Mouse (Mus musculus) MEL (cell line): Measurements from ENCODE around the gene Rala. TPM values are rescaled to one million over a fixed set of nuclear protein-coding genes. Genes with fewer than 3 reads are reported as not detected.

ENCODE experiments used
- DNase-seq: peaks from one replicate; pipeline ENCODE4 v3.0.0; 2011; ENCODE audit warnings: low read depth, low spot score
- H3K27ac ChIP-seq: 2 replicates; pipeline ENCODE4 v1.5.1; 2012; ENCODE audit warnings: low read depth, mild to moderate bottlenecking, control low read depth, low read length, moderate library complexity; ENCODE audit not compliant: control insufficient read depth
- H3K27me3 ChIP-seq, 2 experiments: fragments of 150-350 bp in 1 of 2; sonication (generic) in 1 of 2; 2 replicates each; pipeline ENCODE4 v1.6.1; 2012; ENCODE audit warnings: low read length in 2 of 2, mild to moderate bottlenecking in 2 of 2, improper control_type of control experiment in 1 of 2, moderate library complexity in 1 of 2; ENCODE audit not compliant: insufficient read depth in 2 of 2, control insufficient read depth in 1 of 2
- H3K36me3 ChIP-seq, 2 experiments: 2 replicates each; pipeline ENCODE4 v1.6.1; 2012 to 2014; ENCODE audit warnings: low read length in 2 of 2, improper control_type of control experiment in 1 of 2, inconsistent platforms in 1 of 2, mild to moderate bottlenecking in 1 of 2; ENCODE audit not compliant: insufficient read depth in 2 of 2, control insufficient read depth in 1 of 2
- H3K4me1 ChIP-seq, 2 experiments: fragments of 150-350 bp in 1 of 2; sonication (generic) in 1 of 2; 2 replicates each; pipeline ENCODE4 v1.6.1; 2012; ENCODE audit warnings: low read length in 2 of 2, improper control_type of control experiment in 1 of 2, mild to moderate bottlenecking in 1 of 2; ENCODE audit not compliant: insufficient read depth in 2 of 2, control insufficient read depth in 1 of 2
- H3K4me3 ChIP-seq, 2 experiments: fragments of 150-350 bp in 1 of 2; sonication (generic) in 1 of 2; 2 replicates each; pipeline ENCODE4 v1.5.1; 2012; ENCODE audit warnings: low read depth in 2 of 2, low read length in 2 of 2, mild to moderate bottlenecking in 2 of 2, moderate library complexity in 2 of 2, control low read depth in 1 of 2, improper control_type of control experiment in 1 of 2; ENCODE audit not compliant: control insufficient read depth in 1 of 2, insufficient read depth in 1 of 2
- H3K79me2 ChIP-seq: 2 replicates; pipeline ENCODE4 v1.6.1; 2012; ENCODE audit warnings: mild to moderate bottlenecking, low read length, moderate library complexity; ENCODE audit not compliant: control insufficient read depth, poor library complexity, insufficient read depth
- H3K9ac ChIP-seq: 2 replicates; pipeline ENCODE4 v1.6.1; 2012; ENCODE audit warnings: low read depth, mild to moderate bottlenecking, control low read depth, low read length, moderate library complexity; ENCODE audit not compliant: control insufficient read depth, poor library complexity, severe bottlenecking
- H3K9me3 ChIP-seq: fragments of 150-350 bp; sonication (generic); replicated peaks from 2 replicates; pipeline ENCODE4 v1.6.1; 2012; ENCODE audit warnings: mild to moderate bottlenecking, low read length, improper control_type of control experiment, moderate library complexity; ENCODE audit not compliant: insufficient read depth
- BHLHE40 ChIP-seq: IDR thresholded peaks from 2 replicates; pipeline ENCODE4 v1.6.1; 2012; ENCODE audit warnings: low read depth, mild to moderate bottlenecking, inconsistent platforms, low read length, improper control_type of control experiment, borderline replicate concordance
- E2F4 ChIP-seq: IDR thresholded peaks from 2 replicates; pipeline ENCODE4 v1.6.1; 2011; ENCODE audit warnings: low read depth, low read length, improper control_type of control experiment, borderline replicate concordance
- ELF1 ChIP-seq: IDR thresholded peaks from 2 replicates; pipeline ENCODE4 v1.6.1; 2014; ENCODE audit warnings: low read depth, mild to moderate bottlenecking, inconsistent platforms, low read length, improper control_type of control experiment, moderate library complexity
- EP300 ChIP-seq, 2 experiments: IDR thresholded peaks; 2 replicates each; pipeline ENCODE4 v1.6.1; 2011; ENCODE audit warnings: improper control_type of control experiment in 2 of 2, low read length in 2 of 2, low read depth in 1 of 2, mild to moderate bottlenecking in 1 of 2
- GABPA ChIP-seq: IDR thresholded peaks from 2 replicates; pipeline ENCODE4 v1.6.1; 2012; ENCODE audit warnings: low read depth, mild to moderate bottlenecking, inconsistent platforms, low read length, improper control_type of control experiment, moderate library complexity
- GATA1 ChIP-seq: IDR thresholded peaks from 2 replicates; pipeline ENCODE4 v1.6.1; 2011; ENCODE audit warnings: low read depth, low read length, improper control_type of control experiment
- JUND ChIP-seq: IDR thresholded peaks from 2 replicates; pipeline ENCODE4 v1.6.1; 2011; ENCODE audit warnings: low read depth, mild to moderate bottlenecking, improper control_type of control experiment, low read length
- KAT2A ChIP-seq: conservative IDR thresholded peaks from 2 replicates; pipeline ENCODE4 v1.6.1; 2012; ENCODE audit warnings: low read depth, low read length, improper control_type of control experiment, inconsistent platforms
- MAX ChIP-seq: IDR thresholded peaks from 2 replicates; pipeline ENCODE4 v1.6.1; 2011; ENCODE audit warnings: low read length, improper control_type of control experiment
- MAZ ChIP-seq: IDR thresholded peaks from 2 replicates; pipeline ENCODE4 v1.6.1; 2012; ENCODE audit warnings: low read depth, mild to moderate bottlenecking, inconsistent platforms, low read length, improper control_type of control experiment
- MYB ChIP-seq: IDR thresholded peaks from 2 replicates; pipeline ENCODE4 v1.6.1; 2011; ENCODE audit warnings: mild to moderate bottlenecking, low read depth, low read length, improper control_type of control experiment
- MYC ChIP-seq: IDR thresholded peaks from 2 replicates; pipeline ENCODE4 v1.6.1; 2011; ENCODE audit warnings: low read depth, mild to moderate bottlenecking, low read length, improper control_type of control experiment, moderate library complexity
- NRF1 ChIP-seq: IDR thresholded peaks from 2 replicates; pipeline ENCODE4 v1.6.1; 2014; ENCODE audit warnings: low read depth, mild to moderate bottlenecking, inconsistent platforms, low read length, improper control_type of control experiment, moderate library complexity; ENCODE audit not compliant: poor library complexity, insufficient read depth, severe bottlenecking
- POLR2A ChIP-seq, 2 experiments: IDR thresholded peaks; 2 replicates each; pipeline ENCODE4 v1.6.1; 2011 to 2012; ENCODE audit warnings: low read length in 2 of 2, mild to moderate bottlenecking in 2 of 2, control low read depth in 1 of 2, improper control_type of control experiment in 1 of 2, low read depth in 1 of 2, moderate library complexity in 1 of 2; ENCODE audit not compliant: control insufficient read depth in 1 of 2, insufficient read depth in 1 of 2, poor library complexity in 1 of 2
- POLR2AphosphoS2 ChIP-seq: IDR thresholded peaks from 2 replicates; pipeline ENCODE4 v1.6.1; 2011; ENCODE audit warnings: low read length, improper control_type of control experiment
- RAD21 ChIP-seq: IDR thresholded peaks from 2 replicates; pipeline ENCODE4 v1.6.1; 2011; ENCODE audit warnings: mild to moderate bottlenecking, low read depth, low read length, improper control_type of control experiment
- RCOR1 ChIP-seq: IDR thresholded peaks from 2 replicates; pipeline ENCODE4 v1.6.1; 2012; ENCODE audit warnings: low read depth, mild to moderate bottlenecking, inconsistent platforms, low read length, improper control_type of control experiment
- SIN3A ChIP-seq: IDR thresholded peaks from 2 replicates; pipeline ENCODE4 v1.6.1; 2012; ENCODE audit warnings: low read length, improper control_type of control experiment, inconsistent platforms
- TAL1 ChIP-seq: IDR thresholded peaks from 2 replicates; pipeline ENCODE4 v1.6.1; 2012; ENCODE audit warnings: mild to moderate bottlenecking, inconsistent platforms, low read length, moderate library complexity, mixed read lengths
- TBP ChIP-seq: IDR thresholded peaks from 2 replicates; pipeline ENCODE4 v1.8.0; 2011; ENCODE audit warnings: low read depth, low read length, improper control_type of control experiment
- USF2 ChIP-seq, 2 experiments: IDR thresholded peaks; 2 replicates each; pipeline ENCODE4 v1.6.1; 2011 to 2012; ENCODE audit warnings: improper control_type of control experiment in 2 of 2, low read length in 2 of 2, borderline replicate concordance in 1 of 2, inconsistent platforms in 1 of 2, low read depth in 1 of 2, mild to moderate bottlenecking in 1 of 2; ENCODE audit not compliant: insufficient read depth in 1 of 2
- ZMIZ1 ChIP-seq: IDR thresholded peaks from 2 replicates; pipeline ENCODE4 v1.6.1; 2012; ENCODE audit warnings: low read depth, mild to moderate bottlenecking, inconsistent platforms, low read length, improper control_type of control experiment, moderate library complexity
- ZNF384 ChIP-seq: IDR thresholded peaks from 2 replicates; pipeline ENCODE4 v1.6.1; 2012; ENCODE audit warnings: low read depth, mild to moderate bottlenecking, inconsistent platforms, low read length, improper control_type of control experiment
- polyA plus RNA-seq, 2 experiments: library from polyadenylated mRNA; stranded (reverse) in 1 of 2; unstranded in 1 of 2; fragments of >175 nt in 1 of 2; fragments of >200 nt in 1 of 2; gene quantifications; 2 replicates each; pipeline versions ENCODE4 v1.2.1 to v1.2.4; 2012; ENCODE audit warnings: low replicate concordance in 2 of 2, low read depth in 1 of 2; ENCODE audit not compliant: insufficient read length in 2 of 2, insufficient read depth in 1 of 2, missing spikeins in 1 of 2
- total RNA-seq: library from RNA; depleted of rRNA; stranded (reverse); fragments of 300-350 nt; gene quantifications from 2 replicates; pipeline ENCODE4 v1.2.3, GENCODE M21; 2012

The Rala gene
- total and polyA plus RNA-seq, 3 experiments = 12.9 to 30.7 TPM; not detected in 1

DNA sequence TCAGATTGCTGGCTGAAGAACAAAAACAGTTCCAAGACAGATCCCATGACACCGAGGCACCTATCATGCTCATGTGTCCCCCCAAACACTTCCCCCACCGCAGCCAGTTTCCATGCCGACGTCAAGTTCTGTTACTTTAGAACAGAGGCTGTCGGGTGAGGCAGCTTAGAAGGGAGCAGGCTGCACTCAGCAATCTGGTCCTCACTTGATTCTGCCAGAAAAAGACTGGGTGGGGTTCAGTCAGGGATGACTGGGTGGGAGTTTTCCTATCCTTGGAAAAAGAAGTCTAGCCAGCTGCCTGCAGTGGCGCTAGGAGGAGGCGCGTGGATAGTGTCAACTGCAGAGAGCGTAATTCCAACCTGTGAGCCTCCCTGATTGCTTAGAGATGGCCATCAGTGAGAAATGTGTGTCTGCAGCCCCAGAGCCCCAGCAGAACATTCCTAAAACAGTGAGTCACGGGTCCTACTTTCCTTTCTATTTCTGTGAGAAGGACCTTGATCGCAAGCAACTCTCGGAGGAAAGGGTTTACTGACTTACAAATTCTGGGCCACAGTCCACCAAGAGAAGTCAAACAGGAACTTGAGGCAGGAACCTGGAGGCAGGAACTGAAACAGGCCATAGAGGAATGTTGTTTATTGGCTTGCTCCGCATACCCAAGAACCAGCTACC is 84.5 kb downstream of the Rala start:
- Histone ChIP-seq H3K27ac (no peak overlapping the region), H3K79me2 (no peaks in the 10 kb centered on the region), H3K9me3 (no peaks in the 10 kb centered on the region), H3K36me3 (no peaks in the 10 kb centered on the region), H3K27me3 (no peaks in the 10 kb centered on the region; a peak in 1 of 4 replicates), H3K9ac (no peak overlapping the region), H3K4me3 (no peak overlapping the region), H3K4me1 (no peaks in the 10 kb centered on the region)
- DNase-seq = no peak
- TF ChIP-seq MYB = no peak
- no peak for TF ChIP-seq NRF1
- no peak for TF ChIP-seq EP300 (IDR thresholded peaks at IDR 0.05; ENCODE audit: low read depth in 1 of 2, low read length in 2 of 2)
- no peak for TF ChIP-seq ZMIZ1
- TF ChIP-seq USF2 (IDR thresholded peaks at IDR 0.05; ENCODE audit: borderline replicate concordance in 1 of 2, insufficient read depth in 1 of 2, low read depth in 1 of 2, low read length in 2 of 2) = no peak
- TF ChIP-seq BHLHE40 = no peak
- no peak for TF ChIP-seq MAZ
- no peak for TF ChIP-seq ZNF384
- no peak for TF ChIP-seq GABPA
- no peak for TF ChIP-seq ELF1
- no peak for TF ChIP-seq POLR2A (IDR thresholded peaks at IDR 0.05; ENCODE audit: control insufficient read depth in 1 of 2, insufficient read depth in 1 of 2, low read depth in 1 of 2, low read length in 2 of 2, poor library complexity in 1 of 2)
- TF ChIP-seq E2F4 = no peak
- no peak for TF ChIP-seq SIN3A
- TF ChIP-seq MYC = no peak
- TF ChIP-seq POLR2AphosphoS2 = no peak
- no peak for TF ChIP-seq TAL1
- TF ChIP-seq KAT2A = no peak
- no peak for TF ChIP-seq RCOR1

DNA sequence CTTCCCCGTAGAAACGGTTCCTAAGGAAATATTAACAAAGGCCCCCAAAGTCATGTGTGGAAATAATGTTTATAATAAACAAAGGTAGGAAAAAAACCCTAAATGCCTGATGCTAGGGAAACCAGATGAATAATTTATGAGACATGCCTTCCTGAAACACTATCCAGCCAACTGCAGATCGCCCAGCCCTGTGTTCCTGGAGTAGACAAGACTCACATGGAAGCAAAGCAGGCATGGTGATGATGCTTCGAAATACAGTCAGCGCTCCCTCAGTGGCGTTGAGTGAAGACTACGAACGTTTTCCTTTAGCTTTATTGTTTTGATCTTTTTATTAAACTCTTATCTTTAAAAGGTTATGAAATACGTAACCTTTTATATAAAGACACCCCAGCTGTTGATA is 87.0 kb downstream of the Rala start:
- Histone ChIP-seq H3K9ac (no peak overlapping the region), H3K4me3 (no peak overlapping the region), H3K79me2 (no peaks in the 10 kb centered on the region), H3K36me3 (no peaks in the 10 kb centered on the region), H3K27ac (no peak overlapping the region), H3K4me1 (no peaks in the 10 kb centered on the region), H3K9me3 (no peaks in the 10 kb centered on the region), H3K27me3 (no peaks in the 10 kb centered on the region; a peak in 1 of 4 replicates)
- DNase-seq = no peak
- TF ChIP-seq JUND (no peak), GATA1 (no peak), POLR2AphosphoS2 (no peak), POLR2A (IDR thresholded peaks at IDR 0.05; ENCODE audit: control insufficient read depth in 1 of 2, insufficient read depth in 1 of 2, low read depth in 1 of 2, low read length in 2 of 2, poor library complexity in 1 of 2) (no peak), TBP (no peak), E2F4 (no peak), MYC (no peak), SIN3A (no peak), RAD21 (no peak), KAT2A (no peak), EP300 (IDR thresholded peaks at IDR 0.05; ENCODE audit: low read depth in 1 of 2, low read length in 2 of 2) (no peak), BHLHE40 (no peak), ZNF384 (no peak), MAX (no peak), NRF1 (no peak)
